Mouse (Mus musculus): ENCODE results near the gene Mrln.

Mrln gene

GRCm38 (mm10) chr10:70204505-70205399 is at the start of gene Mrln:
Mrln (plus strand) TSS chr10:70204664.
- DNase-seq: peak; percentile 87

- peak; percentile 50 for DNase-seq
Measured at GRCm38 (mm10) chr10:70156431-70157165, 47.9 kb upstream of the Mrln start.

- DNase-seq: peak; percentile 67
Measured at GRCm38 (mm10) chr10:70159651-70160320, 44.7 kb upstream of the Mrln start.

DNA sequence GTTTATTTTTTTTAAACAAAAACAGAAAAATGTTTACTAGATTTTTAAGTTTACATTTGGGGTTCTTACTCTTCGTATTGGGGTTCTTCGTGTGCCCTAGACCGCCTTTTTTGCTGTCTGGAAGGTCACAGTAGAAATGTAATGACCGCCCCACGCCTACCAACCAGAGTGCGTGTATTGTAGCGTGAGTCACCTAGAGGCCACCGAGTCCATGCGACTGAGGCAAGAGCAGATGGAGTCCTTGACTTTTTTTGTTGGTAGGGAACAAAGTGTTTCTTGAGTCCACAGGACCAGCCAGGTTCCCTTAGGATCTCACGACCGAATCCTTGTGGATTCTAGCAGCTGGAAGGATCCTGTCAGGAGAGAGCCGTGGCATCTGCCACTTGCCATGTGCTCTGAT is 43.7 kb upstream of the Mrln start:
- DNase-seq: no peak

GRCm38 (mm10) chr10:70161504-70161903 is 43.0 kb upstream of the Mrln start:
- DNase-seq: no peak

- DNase-seq: peak; percentile 77
Measured at GRCm38 (mm10) chr10:70163681-70164080, 40.8 kb upstream of the Mrln start.

DNA sequence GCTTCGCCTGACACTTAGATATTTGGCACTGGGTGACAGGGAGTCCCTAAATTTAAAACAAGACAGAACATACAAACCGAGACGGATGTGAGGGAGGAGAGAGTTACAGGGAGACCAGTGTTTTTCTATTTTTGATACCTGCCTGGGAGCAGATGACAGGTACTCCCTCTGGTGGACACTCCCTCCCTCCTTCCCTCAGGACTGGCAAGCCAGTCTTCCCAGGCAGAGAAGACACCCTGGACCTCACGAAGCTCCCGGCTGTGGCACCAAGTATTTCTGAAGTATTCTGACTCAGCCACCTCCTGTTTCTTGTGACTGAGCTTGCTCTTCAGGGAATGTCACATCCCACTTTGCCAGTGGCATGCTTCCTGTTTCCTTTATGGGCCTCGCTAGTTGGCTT is 38.6 kb upstream of the Mrln start:
- DNase-seq: peak; percentile 69

GRCm38 (mm10) chr10:70166427-70166826 is 38.0 kb upstream of the Mrln start:
- no peak for DNase-seq

DNA sequence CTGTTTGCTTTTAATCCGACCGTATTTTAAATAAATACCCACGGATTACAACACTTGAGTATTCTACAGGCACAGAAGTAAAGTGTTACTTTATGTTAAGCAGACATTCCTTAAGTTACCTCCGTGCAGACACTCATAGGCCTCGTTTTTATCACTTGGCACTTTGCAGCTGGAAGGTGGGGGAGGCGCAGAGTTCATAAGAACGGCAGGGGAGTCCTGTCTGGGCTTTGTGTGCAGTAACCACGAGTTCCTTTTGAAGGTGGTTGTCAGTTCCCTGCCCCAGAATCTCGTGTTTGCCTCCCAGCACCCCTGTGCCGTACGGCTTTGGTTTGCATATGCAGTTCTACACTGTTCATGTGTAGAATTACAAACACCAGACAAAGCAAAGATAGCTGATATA is 36.8 kb upstream of the Mrln start:
- DNase-seq: no peak

DNA sequence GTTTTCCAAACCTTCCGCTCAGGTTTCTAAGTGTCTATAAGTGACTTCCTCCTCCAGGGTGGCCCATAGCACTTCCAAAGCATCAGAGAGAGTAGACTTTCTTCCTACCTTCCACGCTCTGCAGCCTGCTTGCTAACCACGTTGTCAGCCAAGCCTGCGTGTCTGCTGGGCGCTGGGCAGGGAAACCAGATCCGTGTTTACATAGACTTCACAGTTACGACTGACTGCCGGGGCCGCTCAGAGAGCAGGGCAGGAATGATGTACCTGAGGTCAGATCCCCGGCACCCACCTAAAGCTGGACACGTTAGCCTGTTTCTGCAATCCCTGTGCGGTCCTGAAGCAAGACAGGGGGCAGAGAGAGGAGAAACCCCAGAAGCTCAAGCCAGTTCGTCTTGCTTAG is 36.1 kb upstream of the Mrln start:
- DNase-seq: no peak

DNA sequence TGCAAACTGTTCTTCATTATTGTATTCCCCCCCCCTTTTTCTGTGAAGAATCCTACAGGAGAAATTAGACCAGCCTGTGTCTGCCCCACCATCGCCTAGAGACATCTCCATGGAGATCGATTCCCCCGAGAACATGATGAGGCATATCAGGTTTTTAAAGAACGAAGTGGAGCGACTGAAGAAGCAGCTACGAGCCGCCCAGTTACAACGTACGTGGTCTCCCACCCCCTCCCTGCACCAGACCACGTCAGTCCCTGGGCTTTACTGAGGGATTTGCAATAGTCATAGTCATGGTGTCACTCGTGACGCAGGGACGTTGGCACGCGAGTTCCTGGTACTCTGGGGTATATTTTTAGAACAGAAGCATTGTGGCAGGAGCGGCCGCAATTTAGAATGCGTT is 35.4 kb upstream of the Mrln start:
- DNase-seq: no peak

DNA sequence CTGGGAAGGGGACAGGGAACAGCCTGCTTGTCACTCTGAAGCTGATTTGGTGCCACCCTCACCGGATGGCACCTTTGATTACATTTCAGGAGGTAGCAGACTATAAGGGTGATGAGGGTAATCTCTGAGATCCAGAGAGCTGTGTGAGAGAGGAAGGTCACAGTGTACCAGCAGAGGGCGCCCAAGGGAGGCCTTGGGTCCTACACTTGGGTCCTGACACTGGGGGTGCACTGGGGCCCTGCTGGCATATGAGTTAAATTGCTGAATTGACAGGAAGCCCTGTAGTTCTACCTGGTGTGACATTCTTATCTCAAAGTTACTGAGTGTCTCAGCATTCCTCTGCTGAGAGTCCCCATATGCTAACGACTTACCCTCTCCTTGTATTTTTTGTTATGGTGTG is 31.1 kb upstream of the Mrln start:
- DNase-seq: peak; percentile 56

DNA sequence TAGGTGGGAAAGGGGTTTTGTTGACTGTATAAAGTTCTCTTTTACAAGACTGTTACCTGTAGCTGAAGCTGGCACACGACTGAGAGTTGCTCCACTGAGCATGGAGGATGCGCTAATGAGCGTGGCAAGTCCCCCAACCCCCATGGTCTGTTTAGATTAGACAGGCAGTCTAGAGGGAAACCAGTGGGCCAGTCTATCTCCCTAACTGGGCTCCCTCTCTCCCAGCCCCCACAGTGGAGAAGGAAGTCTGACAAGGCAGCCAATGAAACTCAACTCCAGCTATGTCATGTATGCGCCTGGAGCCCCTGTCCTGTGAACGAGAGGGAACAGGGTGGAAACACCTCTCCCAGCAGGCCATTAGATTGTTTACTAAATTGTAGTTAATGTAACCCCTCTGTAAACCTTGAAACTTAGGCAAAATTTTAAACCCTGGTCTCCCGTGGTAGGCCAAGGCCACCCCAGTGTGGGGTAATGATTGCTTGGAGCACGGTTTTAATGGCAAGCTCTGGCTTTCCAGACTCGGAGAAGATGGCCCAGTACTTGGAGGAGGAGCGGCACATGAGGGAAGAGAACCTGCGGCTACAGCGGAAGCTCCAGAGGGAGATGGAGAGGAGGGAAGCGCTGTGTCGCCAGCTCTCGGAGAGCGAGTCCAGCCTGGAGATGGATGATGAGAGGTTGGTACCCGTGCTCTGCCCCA is 29.8 kb upstream of the Mrln start:
- no peak for DNase-seq

- DNase-seq: no peak
Measured at GRCm38 (mm10) chr10:70180727-70181126, 23.7 kb upstream of the Mrln start.

- DNase-seq: no peak
Measured at GRCm38 (mm10) chr10:70181279-70181972, 23.0 kb upstream of the Mrln start.

- no peak for DNase-seq
Measured at GRCm38 (mm10) chr10:70183210-70184080, 21.0 kb upstream of the Mrln start.

GRCm38 (mm10) chr10:70186136-70186535 is 18.3 kb upstream of the Mrln start:
- no peak for DNase-seq

DNA sequence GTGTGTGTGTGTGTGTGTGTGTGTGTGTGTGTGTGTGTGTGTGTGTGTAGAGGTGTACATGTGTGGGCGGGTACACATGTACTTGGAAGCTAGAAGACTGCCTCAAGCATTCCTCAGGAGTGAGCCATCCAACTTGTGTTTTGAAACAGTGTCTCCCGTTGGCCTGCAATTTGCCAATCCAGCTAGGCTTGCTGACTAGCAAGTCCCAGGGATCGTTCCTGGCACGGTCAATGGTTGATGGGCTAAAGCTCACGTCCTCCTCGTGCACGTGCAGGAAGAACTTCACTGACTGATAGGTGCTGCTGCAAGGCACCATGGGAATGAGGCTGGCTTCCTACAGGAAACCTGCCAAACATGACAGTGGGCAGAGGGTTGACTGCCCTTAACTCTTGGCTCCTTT is 17.9 kb upstream of the Mrln start:
- DNase-seq: no peak

GRCm38 (mm10) chr10:70189864-70190263 is 14.6 kb upstream of the Mrln start:
- no peak for DNase-seq

DNA sequence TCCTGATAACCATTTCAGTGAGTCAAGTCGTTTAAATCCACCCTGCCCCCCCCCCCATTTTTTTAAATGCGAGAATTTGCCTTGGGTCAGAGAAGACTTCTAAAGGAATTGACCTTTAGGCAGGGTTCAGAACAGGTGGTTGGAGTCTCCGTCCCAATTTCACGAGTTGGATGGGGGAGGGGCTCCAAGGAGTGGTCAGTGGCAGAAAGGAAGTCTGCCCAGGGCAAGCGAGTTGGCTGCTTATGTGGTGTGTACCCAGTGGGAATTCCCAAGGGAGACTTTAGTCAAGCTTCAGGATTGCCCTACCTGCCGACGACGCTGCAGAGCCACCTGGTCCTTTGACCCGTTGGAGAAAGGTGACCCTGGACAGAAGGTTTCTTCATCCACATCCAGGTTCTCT is 10.2 kb upstream of the Mrln start:
- DNase-seq: no peak

- DNase-seq: no peak
Measured at GRCm38 (mm10) chr10:70195279-70195678, 9.2 kb upstream of the Mrln start.
